Mouse (Mus musculus) limb, embryonic 10.5 days (tissue): Measurements from ENCODE around the gene Rnf123. TPM values are rescaled to one million over a fixed set of nuclear protein-coding genes. Genes with fewer than 3 reads are reported as not detected.
A peak's percentile ranks its signal among the peaks of the same experiment; 100 is the strongest.

Source experiments
- DNase-seq: peaks from one replicate; pipeline ENCODE4 v3.0.0-alpha.2; 2017; ENCODE audit warnings: low spot score
- H3K27ac ChIP-seq: fragments of 300-500 bp; sonication (generic); 2 replicates; pipeline ENCODE4 v1.5.1; 2016; ENCODE audit warnings: mild to moderate bottlenecking
- H3K27me3 ChIP-seq: fragments of 300-500 bp; sonication (generic); 2 replicates; pipeline ENCODE4 v1.6.1; 2016; ENCODE audit warnings: low read depth, mild to moderate bottlenecking; ENCODE audit not compliant: poor library complexity, severe bottlenecking
- H3K36me3 ChIP-seq: fragments of 300-500 bp; sonication (generic); 2 replicates; pipeline ENCODE4 v1.6.1; 2016; ENCODE audit warnings: mild to moderate bottlenecking, moderate library complexity
- H3K4me1 ChIP-seq: fragments of 300-500 bp; sonication (generic); 2 replicates; pipeline ENCODE4 v1.6.1; 2016
- H3K4me3 ChIP-seq: fragments of 300-500 bp; sonication (generic); 2 replicates; pipeline ENCODE4 v1.5.1; 2016; ENCODE audit warnings: mild to moderate bottlenecking, moderate library complexity
- H3K9me3 ChIP-seq: fragments of 300-500 bp; sonication (generic); replicated peaks from 2 replicates; pipeline ENCODE4 v1.6.1; 2016; ENCODE audit warnings: mild to moderate bottlenecking
- WGBS: fragments of 180-500 bp; shearing (Covaris S2); methylation state at CpG from one replicate; pipeline ENCODE4 v1.1.7; 2016; 5-methylcytosine and 5-hydroxymethylcytosine counted together
- polyA plus RNA-seq: library from polyadenylated mRNA; unstranded; fragments of >200 nt; fragmentation: Nextera tagmentation; extraction: Ambion mirVana; gene quantifications from 2 replicates; pipeline ENCODE4 v1.2.1, GENCODE M21; 2016

Rnf123 gene
- polyA plus RNA-seq, 1 experiment from 2014 or later, result 37.5 TPM

- H3K9me3 ChIP-seq, result no peaks in the 10 kb centered on the region
- under 1% methylated on average over 16 of the region's 16 CpGs for WGBS
- no peak for DNase-seq
- peaks cover 36% of the 10 kb centered on the region for H3K4me1 ChIP-seq
- H3K36me3 ChIP-seq, result peaks cover 29% of the 10 kb centered on the region
- H3K27me3 ChIP-seq, result no peaks in the 10 kb centered on the region
- H3K4me3 ChIP-seq, result peak overlapping the region; percentile 96
- peak overlapping the region; percentile 89 for H3K27ac ChIP-seq
Observed at GRCm38 (mm10) chr9:108094998-108095411, 11.9 kb upstream of the Rnf123 start.

- H3K4me3 ChIP-seq, result peak within 1 kb of the TSS; percentile 96
- peaks cover 34% of the 10 kb centered on the region for H3K4me1 ChIP-seq
- no peaks in the 10 kb centered on the region for H3K9me3 ChIP-seq
- WGBS, result under 1% methylated on average over 52 of the region's 52 CpGs
- peak; percentile 95 for DNase-seq
- peaks cover 36% of the 10 kb centered on the region for H3K36me3 ChIP-seq
- H3K27me3 ChIP-seq, result no peaks in the 10 kb centered on the region
- peak within 1 kb of the TSS; percentile 89 for H3K27ac ChIP-seq
Observed at GRCm38 (mm10) chr9:108094184-108094941, 11.2 kb upstream of the Rnf123 start, which contains the start of gene Apeh. TSS of gene Apeh (minus strand) at chr9:108094606.

- Histone ChIP-seq H3K27ac (peak overlapping the region; percentile 89), H3K36me3 (peaks cover 43% of the 10 kb centered on the region), H3K9me3 (no peaks in the 10 kb centered on the region), H3K4me1 (peaks cover 30% of the 10 kb centered on the region), H3K4me3 (peak overlapping the region; percentile 96), H3K27me3 (no peaks in the 10 kb centered on the region)
- WGBS, result 70% methylated on average over 10 of the region's 10 CpGs
- DNase-seq, result no peak
Observed at GRCm38 (mm10) chr9:108093586-108093985, 10.4 kb upstream of the Rnf123 start.

- H3K27me3 ChIP-seq, result no peaks in the 10 kb centered on the region
- peaks cover 73% of the 10 kb centered on the region for H3K36me3 ChIP-seq
- H3K9me3 ChIP-seq, result no peaks in the 10 kb centered on the region
- H3K4me3 ChIP-seq, result no peak overlapping the region
- peaks cover 26% of the 10 kb centered on the region for H3K4me1 ChIP-seq
- no peak for DNase-seq
- no peak overlapping the region for H3K27ac ChIP-seq
- WGBS, result 95% methylated on average over 7 of the region's 7 CpGs
Observed at GRCm38 (mm10) chr9:108090611-108091120, 7.5 kb upstream of the Rnf123 start.

- peaks cover 67% of the 10 kb centered on the region for H3K36me3 ChIP-seq
- DNase-seq, result no peak
- WGBS, result 96% methylated on average over 4 of the region's 4 CpGs
Observed at GRCm38 (mm10) chr9:108085261-108085660, 2.1 kb upstream of the Rnf123 start.

GRCm38 (mm10) chr9:108083561-108083960, 415 bp upstream of the Rnf123 start:
- Histone ChIP-seq H3K36me3 (peaks cover 50% of the 10 kb centered on the region), H3K27me3 (peaks cover 58% of the 10 kb centered on the region), H3K4me3 (no peak overlapping the region), H3K9me3 (no peaks in the 10 kb centered on the region), H3K4me1 (peaks cover 36% of the 10 kb centered on the region), H3K27ac (no peak overlapping the region)
- no peak for DNase-seq
- WGBS, result 80% methylated on average over 6 of the region's 6 CpGs

More at GRCm38 (mm10) chr9:108085261-108085660, 2.1 kb upstream of the Rnf123 start:
- Histone ChIP-seq H3K4me1 (peaks cover 20% of the 10 kb centered on the region), H3K4me3 (no peak overlapping the region), H3K27me3 (peaks cover 53% of the 10 kb centered on the region), H3K27ac (no peak overlapping the region), H3K9me3 (no peaks in the 10 kb centered on the region)

- no peak overlapping the region for H3K27ac ChIP-seq
- H3K4me1 ChIP-seq, result peaks cover 46% of the 10 kb centered on the region
- H3K36me3 ChIP-seq, result peaks cover 40% of the 10 kb centered on the region
- peaks cover 58% of the 10 kb centered on the region for H3K27me3 ChIP-seq
- no peak for DNase-seq
- 4% methylated on average over 19 of the region's 19 CpGs for WGBS
- H3K9me3 ChIP-seq, result no peaks in the 10 kb centered on the region
- peak overlapping the region; percentile 29 for H3K4me3 ChIP-seq
Observed at GRCm38 (mm10) chr9:108082549-108082948, 597 bp downstream of the Rnf123 start.

GRCm38 (mm10) chr9:108080168-108080567, 3.0 kb downstream of the Rnf123 start, which contains the start of gene Mst1:
TSS of gene Mst1 (plus strand) at chr9:108080436.
- Histone ChIP-seq H3K27ac (peak within 1 kb of the TSS; percentile 90), H3K9me3 (no peaks in the 10 kb centered on the region), H3K4me3 (peak within 1 kb of the TSS; percentile 85), H3K36me3 (peaks cover 16% of the 10 kb centered on the region), H3K4me1 (peaks cover 51% of the 10 kb centered on the region), H3K27me3 (peaks cover 54% of the 10 kb centered on the region)
- WGBS, result 74% methylated on average over 5 of the region's 5 CpGs
- DNase-seq, result no peak

GRCm38 (mm10) chr9:108073141-108073930, 9.8 kb downstream of the Rnf123 start:
- no peak for DNase-seq
- H3K27ac ChIP-seq, result no peak overlapping the region
- H3K4me1 ChIP-seq, result peaks cover 18% of the 10 kb centered on the region
- no peaks in the 10 kb centered on the region for H3K9me3 ChIP-seq
- H3K36me3 ChIP-seq, result peaks cover 38% of the 10 kb centered on the region
- 64% methylated on average over 7 of the region's 7 CpGs for WGBS
- H3K27me3 ChIP-seq, result no peaks in the 10 kb centered on the region
- H3K4me3 ChIP-seq, result no peak overlapping the region

GRCm38 (mm10) chr9:108072481-108072924, 10.6 kb downstream of the Rnf123 start:
- no peak overlapping the region for H3K27ac ChIP-seq
- DNase-seq, result no peak
- no peaks in the 10 kb centered on the region for H3K27me3 ChIP-seq
- H3K36me3 ChIP-seq, result peaks cover 43% of the 10 kb centered on the region
- H3K4me3 ChIP-seq, result no peak overlapping the region
- 55% methylated on average over 9 of the region's 9 CpGs for WGBS
- H3K9me3 ChIP-seq, result no peaks in the 10 kb centered on the region
- H3K4me1 ChIP-seq, result peaks cover 13% of the 10 kb centered on the region; the same call in 1 of the 2 replicates

- Histone ChIP-seq H3K27ac (no peak overlapping the region), H3K4me1 (peaks cover 8% of the 10 kb centered on the region; the same call in 1 of the 2 replicates), H3K4me3 (no peak overlapping the region), H3K27me3 (no peaks in the 10 kb centered on the region), H3K9me3 (no peaks in the 10 kb centered on the region), H3K36me3 (peaks cover 49% of the 10 kb centered on the region)
- no peak for DNase-seq
- WGBS, result 93% methylated on average over 4 of the region's 4 CpGs
Observed at GRCm38 (mm10) chr9:108071801-108072200, 11.3 kb downstream of the Rnf123 start.

GRCm38 (mm10) chr9:108069529-108069928, 13.6 kb downstream of the Rnf123 start:
- Histone ChIP-seq H3K36me3 (peaks cover 69% of the 10 kb centered on the region), H3K4me3 (no peak overlapping the region), H3K27me3 (no peaks in the 10 kb centered on the region), H3K9me3 (no peaks in the 10 kb centered on the region), H3K4me1 (peaks cover 8% of the 10 kb centered on the region; the same call in 1 of the 2 replicates), H3K27ac (no peak overlapping the region)
- 97% methylated on average over 7 of the region's 7 CpGs for WGBS
- DNase-seq, result no peak
